Mouse (Mus musculus) layer of hippocampus, adult 2 months (tissue): ENCODE measurements at regions not wholly inside any gene's neighbourhood (a gene's known extent, or its start where the extent isn't known, plus 50 kb on each side); places are given as distances from the start of the nearest gene placed in this dataset.

ENCODE experiments used
- DNase-seq, 2 experiments: peaks; one replicate each; pipeline ENCODE4 v3.0.0; 2022; ENCODE audit warnings: low spot score in 2 of 2
- H3K27ac ChIP-seq: fragments of 200-600 bp; 2 replicates; pipeline ENCODE4 v1.8.1; 2022
- H3K4me3 ChIP-seq: fragments of 200-600 bp; 2 replicates; pipeline ENCODE4 v1.8.1; 2022; ENCODE audit warnings: mild to moderate bottlenecking
- CTCF ChIP-seq: fragments of 200-600 bp; conservative IDR thresholded peaks from 2 replicates; pipeline ENCODE4 v1.8.1; 2022; ENCODE audit warnings: antibody characterized with exemption, mild to moderate bottlenecking, moderate library complexity

DNA sequence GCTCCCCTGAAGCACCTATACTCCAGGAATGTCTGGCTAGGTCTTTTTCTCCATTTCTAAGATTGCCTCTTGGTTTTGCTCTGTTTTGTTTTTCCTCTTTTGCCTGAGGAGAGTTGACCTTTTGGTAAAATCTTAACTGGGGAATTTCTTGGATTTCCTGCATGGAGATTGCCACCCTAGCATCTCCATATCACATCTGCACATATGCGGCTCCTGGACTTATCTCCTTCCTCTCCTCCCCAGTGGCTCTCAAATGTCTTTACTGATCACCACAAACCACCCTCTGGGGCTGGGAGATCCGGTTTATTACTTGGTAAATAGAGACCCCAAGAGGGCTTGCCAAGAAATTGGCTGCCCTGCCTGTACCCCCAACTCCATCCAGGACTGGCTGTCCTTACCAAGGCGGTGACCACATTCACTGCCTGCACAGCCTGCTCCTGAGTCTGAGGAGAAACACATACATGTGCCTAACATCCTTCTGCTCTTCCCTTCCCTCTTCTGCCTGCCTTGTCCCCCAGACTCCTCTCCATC is 87.3 kb downstream of the Psmg1 start:
- DNase-seq: no peak
- Histone ChIP-seq H3K27ac (no peak overlapping the region), H3K4me3 (no peak overlapping the region)
- no peak for TF ChIP-seq CTCF

DNA sequence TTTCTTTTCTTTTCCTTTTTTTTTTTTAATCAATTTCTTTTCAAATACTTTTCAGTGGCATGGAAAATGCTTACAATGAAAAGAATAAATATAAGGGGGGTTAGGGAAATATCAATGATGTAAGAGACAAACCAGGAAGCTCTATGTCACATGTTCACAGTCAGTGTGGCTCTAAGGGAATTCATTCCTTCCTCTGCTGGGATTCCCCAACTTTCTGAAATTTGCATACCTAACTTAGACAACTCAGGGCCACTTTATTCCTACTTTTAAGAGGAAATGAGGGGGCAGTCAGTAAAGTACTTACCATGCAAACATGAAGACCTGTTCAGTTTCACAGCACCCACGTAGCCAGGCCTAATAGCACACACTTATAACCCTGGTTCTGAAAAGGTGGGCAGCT is 88.6 kb downstream of the Psmg1 start:
- Histone ChIP-seq H3K4me3 (no peak overlapping the region), H3K27ac (no peak overlapping the region)
- no peak for DNase-seq
- TF ChIP-seq CTCF: no peak

DNA sequence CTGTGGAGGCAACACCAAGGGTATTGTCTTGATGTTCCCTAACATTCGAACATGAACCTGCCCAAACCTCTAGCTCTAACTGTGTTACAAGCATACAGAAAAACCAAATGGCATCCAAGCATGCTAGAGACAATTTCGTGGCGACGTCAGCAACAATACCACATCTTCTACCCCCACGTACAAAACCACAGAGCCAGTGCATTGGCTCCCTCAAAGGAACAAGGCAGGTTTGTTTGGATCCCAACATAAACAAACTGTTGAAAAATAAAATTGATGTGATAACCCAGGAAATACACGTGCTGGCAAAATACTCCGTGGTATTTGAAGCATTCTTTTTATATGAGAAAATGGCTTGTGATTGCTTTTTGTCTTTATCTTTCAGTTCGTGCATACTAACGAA is 89.4 kb downstream of the Psmg1 start:
- TF ChIP-seq CTCF: no peak
- no peak for DNase-seq
- H3K4me3 ChIP-seq: no peak overlapping the region
- no peak overlapping the region for H3K27ac ChIP-seq

DNA sequence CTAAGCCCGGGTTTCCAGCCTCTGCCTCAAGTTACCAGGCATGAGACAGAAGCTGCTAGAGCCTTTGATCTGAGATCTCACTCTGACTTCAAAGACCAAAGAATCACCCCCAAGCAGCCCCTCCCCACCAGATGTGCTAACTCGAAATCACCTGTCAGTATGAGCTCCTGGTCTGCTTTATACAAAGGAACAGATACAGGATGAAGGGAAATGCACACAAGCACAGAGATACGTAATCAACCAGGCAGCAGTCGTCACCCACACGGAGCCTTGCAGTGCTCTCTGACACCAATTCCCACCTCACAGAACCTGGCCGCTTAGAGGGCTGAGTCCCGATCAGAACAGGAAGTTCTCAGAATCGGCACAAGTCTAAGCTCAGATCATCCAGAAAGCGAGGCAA is 90.6 kb downstream of the Psmg1 start:
- Histone ChIP-seq H3K27ac (no peak overlapping the region), H3K4me3 (no peak overlapping the region)
- no peak for DNase-seq
- no peak for TF ChIP-seq CTCF

DNA sequence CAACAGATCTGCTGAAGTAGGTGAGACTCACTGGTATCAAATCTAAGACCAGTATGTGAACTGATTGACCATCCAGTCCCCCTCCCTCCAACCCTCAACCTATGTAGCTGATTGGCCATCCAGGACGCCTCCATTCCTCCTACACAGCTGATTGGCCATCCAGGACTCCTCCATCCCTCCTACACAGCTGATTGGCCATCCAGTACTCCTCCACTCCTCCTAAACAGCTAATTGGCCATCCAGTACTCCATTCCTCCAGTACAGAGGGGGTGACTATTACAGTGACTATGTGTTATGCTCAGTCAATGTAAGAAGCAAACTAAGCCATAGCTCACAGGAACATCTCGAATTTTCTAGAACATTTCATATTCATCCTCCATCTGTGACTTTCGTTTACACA is 91.1 kb downstream of the Psmg1 start:
- DNase-seq: no peak
- H3K4me3 ChIP-seq: no peak overlapping the region
- no peak for TF ChIP-seq CTCF
- no peak overlapping the region for H3K27ac ChIP-seq

DNA sequence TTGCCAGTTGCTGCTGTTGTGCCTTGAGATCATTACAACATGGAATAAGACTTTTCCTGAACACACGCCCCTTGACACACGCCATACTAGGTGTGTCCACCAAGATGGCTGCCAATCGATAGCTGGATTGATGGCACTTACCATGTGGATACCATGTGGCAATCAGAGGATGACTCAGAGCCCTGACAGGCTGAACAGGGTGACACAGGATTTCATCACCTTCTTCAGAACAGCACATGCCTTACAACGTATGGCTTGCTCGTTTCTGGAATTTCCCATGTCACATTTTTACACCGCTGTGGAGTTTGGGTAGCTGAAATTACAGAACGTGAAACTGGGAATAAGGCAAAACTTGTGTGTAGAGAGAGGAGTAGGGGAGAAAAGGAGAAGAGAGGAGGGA is 92.9 kb downstream of the Psmg1 start:
- Histone ChIP-seq H3K27ac (no peak overlapping the region), H3K4me3 (no peak overlapping the region)
- TF ChIP-seq CTCF: no peak
- no peak for DNase-seq

DNA sequence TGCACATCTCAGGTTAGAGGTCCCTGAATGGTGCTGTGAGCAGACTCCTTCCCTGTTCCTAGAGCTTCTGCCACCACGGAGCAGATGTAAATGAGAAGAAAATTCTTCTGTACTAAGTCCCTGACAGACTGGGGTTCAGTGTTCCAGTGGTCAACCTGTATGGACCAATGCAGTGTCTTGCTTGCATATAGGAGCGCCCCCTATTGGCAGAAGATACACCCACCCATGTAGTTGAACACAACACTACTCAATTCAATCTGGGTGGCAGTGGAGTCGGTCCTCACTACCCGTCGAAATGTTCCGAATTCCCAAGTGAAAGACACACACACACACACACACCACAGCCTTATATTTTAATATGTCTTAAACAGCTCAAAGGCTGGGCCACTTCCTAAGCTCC is 94.6 kb downstream of the Psmg1 start:
- peak; percentile 38 for TF ChIP-seq CTCF
- DNase-seq: no peak
- H3K4me3 ChIP-seq: no peak overlapping the region
- no peak overlapping the region for H3K27ac ChIP-seq

DNA sequence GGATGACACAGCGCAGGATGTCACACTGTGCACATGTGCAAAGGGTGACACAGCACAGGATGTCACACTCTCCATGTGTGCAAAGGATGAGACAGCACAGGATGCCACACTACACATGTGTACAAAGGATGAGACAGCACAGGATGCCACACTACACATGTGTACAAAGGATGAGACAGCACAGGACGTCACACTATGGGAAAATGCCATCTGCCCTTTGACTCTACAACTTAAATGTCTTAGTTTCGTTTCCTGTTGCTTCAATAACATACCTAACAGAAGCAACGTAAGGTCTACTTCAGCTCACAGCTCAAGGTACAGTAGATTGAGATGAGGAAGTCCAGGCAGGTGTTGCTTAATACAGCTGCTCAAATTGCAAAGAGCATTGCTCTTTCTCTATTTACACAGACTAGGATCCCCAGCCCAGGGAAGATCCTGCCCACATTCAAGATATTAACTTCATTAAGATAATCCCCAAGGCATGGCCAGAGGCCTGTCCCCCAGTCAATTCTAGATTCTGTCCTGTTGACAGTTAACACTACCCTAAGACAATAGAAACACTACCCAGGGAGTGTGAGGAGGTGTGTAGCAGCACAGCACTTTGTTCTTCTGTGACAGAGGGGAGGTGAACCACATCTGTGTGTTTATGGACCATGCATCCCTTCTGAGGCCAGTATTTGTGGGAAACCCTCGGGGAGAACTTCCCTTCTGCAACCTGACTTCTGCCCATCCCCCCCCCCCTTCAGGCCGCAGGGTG is 97.0 kb downstream of the Psmg1 start:
- H3K27ac ChIP-seq: no peak overlapping the region
- no peak for DNase-seq
- no peak overlapping the region for H3K4me3 ChIP-seq
- TF ChIP-seq CTCF: no peak

DNA sequence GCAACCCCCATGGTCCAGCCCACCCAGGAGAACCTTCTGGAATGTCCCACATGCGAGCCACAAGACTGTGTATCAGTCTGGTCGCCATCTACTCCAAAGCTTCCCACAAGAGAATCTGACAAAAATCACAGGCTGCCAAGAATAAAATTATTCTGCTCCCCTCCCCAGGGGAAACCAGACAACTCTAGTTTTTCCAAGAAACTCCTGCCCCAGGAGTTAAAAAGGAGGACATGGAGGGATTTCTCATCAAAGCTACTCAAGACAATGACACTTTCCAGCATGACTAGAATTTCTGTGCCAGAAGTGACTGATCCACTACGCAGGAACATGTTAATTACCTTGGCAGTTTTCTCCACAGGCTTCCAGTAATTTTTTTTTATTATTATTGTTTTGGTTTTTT is 98.4 kb downstream of the Psmg1 start:
- Histone ChIP-seq H3K27ac (no peak overlapping the region), H3K4me3 (no peak overlapping the region)
- no peak for TF ChIP-seq CTCF
- DNase-seq: no peak

DNA sequence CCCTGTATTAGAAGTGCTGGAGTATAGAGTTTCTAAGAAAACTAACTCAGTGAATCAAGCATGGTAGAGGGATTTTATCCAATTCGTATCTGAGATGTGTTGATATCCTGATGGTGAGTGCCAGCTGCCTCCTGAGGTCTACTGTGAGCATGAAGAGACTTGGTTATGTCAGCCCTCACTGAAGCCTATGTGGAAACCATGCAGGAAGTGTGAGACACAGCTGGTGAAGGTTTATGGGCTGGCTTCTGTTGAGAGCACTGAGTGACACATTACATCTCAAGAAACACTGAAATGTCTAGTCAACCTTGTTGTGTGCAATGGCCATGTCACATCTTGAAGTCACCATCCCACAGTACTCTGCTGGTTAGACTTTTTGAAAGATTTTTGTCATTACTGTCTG is 104.6 kb downstream of the Psmg1 start:
- Histone ChIP-seq H3K4me3 (no peak overlapping the region), H3K27ac (no peak overlapping the region)
- no peak for DNase-seq
- TF ChIP-seq CTCF: no peak

DNA sequence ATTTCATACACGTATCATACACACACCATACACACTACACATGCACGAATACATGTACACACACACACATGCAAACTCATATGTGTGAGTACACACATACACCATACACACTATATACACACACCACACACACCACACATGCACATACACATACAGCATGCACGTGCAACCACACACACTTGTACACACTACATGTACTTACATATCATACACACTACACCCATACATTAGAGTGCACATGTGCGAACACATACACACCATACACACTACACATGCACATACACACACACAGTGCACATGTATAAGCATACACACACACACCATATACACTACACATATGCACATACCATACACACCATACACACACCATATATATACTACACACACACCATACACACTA is 117.5 kb downstream of the Psmg1 start:
- no peak for TF ChIP-seq CTCF
- no peak for DNase-seq
- Histone ChIP-seq H3K27ac (no peak overlapping the region), H3K4me3 (no peak overlapping the region)

DNA sequence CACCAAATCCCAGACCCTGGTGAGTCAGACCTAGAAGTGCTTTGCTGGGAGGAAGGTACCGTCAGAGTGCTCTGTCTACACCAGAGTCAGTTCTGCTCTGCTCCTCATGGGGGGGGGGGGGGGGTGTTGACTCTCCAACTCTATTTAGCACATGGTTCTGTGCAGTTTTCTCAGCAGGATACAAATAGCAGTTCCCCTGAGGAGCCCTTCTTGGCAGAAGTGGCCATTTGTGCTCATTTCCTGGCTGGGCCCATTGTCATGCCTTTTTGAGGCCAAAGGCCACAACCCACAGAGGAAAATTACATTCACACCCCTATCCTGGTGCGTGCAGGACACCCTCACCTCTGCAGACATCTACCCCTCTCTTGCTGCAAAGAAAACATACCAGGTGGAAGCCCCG is 118.3 kb downstream of the Psmg1 start:
- no peak for DNase-seq
- Histone ChIP-seq H3K27ac (no peak overlapping the region), H3K4me3 (no peak overlapping the region)
- no peak for TF ChIP-seq CTCF

DNA sequence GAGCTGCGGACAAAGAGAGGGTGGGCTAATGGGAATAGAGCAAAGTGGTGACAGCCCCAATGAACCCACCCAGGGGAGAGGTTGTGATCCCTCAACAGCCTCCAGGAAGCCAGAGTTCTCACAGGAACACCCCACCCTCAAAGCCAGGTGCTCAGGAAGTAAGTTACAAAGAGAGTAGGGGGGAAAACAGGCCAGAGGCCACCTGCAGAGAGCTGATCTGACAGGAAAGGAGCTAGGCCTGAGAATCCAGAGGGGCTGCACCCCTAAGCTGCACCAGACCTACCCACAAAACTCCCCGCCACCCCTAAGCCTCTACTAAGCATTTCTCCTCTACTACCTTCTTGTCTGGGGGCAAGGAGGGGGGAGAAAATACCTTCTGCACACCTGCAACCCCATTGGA is 120.5 kb downstream of the Psmg1 start:
- no peak for DNase-seq
- Histone ChIP-seq H3K4me3 (no peak overlapping the region), H3K27ac (no peak overlapping the region)
- no peak for TF ChIP-seq CTCF

DNA sequence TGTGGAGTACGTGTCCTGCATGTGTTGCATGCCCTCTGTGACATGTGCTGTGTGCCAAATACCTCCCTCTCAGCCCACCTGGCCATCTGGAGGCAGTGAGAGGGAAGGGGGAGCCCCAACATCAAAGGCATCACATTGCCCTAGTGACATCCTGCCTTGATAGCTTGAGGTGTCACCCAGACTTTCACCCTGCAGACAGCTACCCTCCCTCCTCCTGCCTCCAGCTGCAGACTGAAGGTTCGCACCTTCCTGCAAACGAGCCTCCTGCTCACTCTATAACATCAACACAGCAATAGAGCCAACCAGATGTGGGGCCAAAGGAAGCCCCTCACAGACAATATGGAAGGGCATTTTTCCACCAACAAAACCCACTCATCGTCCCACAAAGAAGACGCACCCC is 121.3 kb downstream of the Psmg1 start:
- TF ChIP-seq CTCF: no peak
- DNase-seq: no peak
- Histone ChIP-seq H3K27ac (no peak overlapping the region), H3K4me3 (no peak overlapping the region)
